In the genomic region with DNA sequence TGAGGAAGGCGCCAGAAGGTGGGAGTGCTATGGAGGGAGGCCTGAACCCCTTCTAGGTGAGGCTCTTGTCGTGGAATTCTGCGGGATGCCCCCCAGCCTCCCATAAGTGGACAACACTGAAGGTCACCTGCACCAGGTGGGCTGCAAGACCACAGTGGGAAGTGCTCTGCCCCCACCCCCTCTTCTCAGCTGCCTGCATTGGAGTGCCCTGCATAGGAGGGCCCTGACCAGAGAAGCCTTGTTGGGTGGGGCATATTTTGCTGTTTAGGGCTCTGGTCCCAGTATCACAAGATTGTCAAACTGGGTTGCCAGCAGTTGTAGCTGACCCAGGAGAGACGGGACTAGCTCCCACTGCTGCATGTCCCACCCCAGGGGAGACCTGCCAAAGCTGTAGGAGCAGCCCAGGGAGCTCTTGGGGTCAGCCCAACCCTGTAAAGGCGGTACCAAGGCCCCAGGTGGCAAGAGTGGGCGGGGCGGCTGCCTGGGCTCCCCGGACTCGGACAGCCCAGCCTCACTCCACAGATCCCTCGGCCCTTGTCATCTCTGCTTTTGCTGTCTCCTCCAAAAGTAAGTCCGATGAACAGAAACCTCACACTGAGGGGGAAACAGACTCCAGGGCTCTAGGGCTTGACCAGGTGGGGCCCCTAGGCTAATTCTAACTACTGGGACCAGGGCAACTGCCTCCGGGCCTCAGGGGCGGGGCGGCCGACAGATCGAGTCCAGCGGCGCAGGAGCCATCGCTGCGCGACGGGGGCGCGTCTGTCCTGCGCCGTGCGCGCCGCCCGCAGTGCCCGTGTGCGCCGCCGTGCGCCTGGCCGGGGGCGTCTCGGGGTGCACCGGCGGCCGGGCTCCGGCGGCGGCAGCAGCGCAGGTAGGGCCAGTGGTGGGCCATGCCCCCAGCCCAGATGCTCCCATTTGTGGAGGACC, we compare ENCODE assay signal across 8 mouse cellular contexts. TPM values are rescaled to one million over a fixed set of nuclear protein-coding genes. Genes with fewer than 3 reads are reported as not detected.
DNase-seq lines count a peak whose midpoint lies in the region; ATAC-seq and TF ChIP-seq lines count a peak whose summit lies in the region.

TSS of gene Gng13 (plus strand) at position 461 of the 927 bp plus-strand sequence.

- DNase-seq in frontal cortex, postnatal 36 days (ENCODE audit: low spot score in 2 of 2): peak; percentile 43 to 55
- no peak for DNase-seq in frontal cortex, postnatal 14 days (ENCODE audit: low spot score in 2 of 2)
- no peak for DNase-seq in forebrain, embryonic 14.5 days (ENCODE audit: low spot score)
- DNase-seq in kidney, postnatal 25 days: peak; percentile 46 to 65
- DNase-seq in midbrain, embryonic 10.5 days (ENCODE audit: low spot score): peak; percentile 41
- DNase-seq in spleen, adult 12 weeks (ENCODE audit: low spot score): no peak
- DNase-seq in gastrocnemius, postnatal 14 days: no peak

- no peaks in the 10 kb centered on the region for H3K9me3 ChIP-seq in ES-Bruce4 (replicated peaks; ENCODE audit: control insufficient read depth, insufficient read depth, low read length, poor library complexity, severe bottlenecking)
- H3K9me3 ChIP-seq in forebrain, embryonic 14.5 days (replicated peaks; ENCODE audit: control insufficient read depth, low read length): no peaks in the 10 kb centered on the region
- H3K9me3 ChIP-seq in midbrain, embryonic 10.5 days (replicated peaks): no peaks in the 10 kb centered on the region

- WGBS in forebrain, embryonic 14.5 days: 2% methylated on average over 45 of the region's 45 CpGs
- WGBS in midbrain, embryonic 10.5 days: 1% methylated on average over 45 of the region's 45 CpGs

- TF ChIP-seq POLR2A in ES-Bruce4 (IDR thresholded peaks at IDR 0.05; ENCODE audit: insufficient read depth, low read length): no peak

- intact Hi-C loops in gastrocnemius, postnatal 14 days (cut with DNase I; ENCODE audit: low total_unique reads): no loop called here

- TF ChIP-seq EP300 in ES-Bruce4 (IDR thresholded peaks at IDR 0.05; ENCODE audit: insufficient read depth, low read depth, low read length): no peak

- peak within 1 kb of the TSS; percentile 51 for H3K4me3 ChIP-seq in ES-Bruce4 (ENCODE audit: low read depth, low read length)
- H3K4me3 ChIP-seq in forebrain, embryonic 14.5 days (ENCODE audit: low read depth, low read length): peak within 1 kb of the TSS; percentile 24
- H3K4me3 ChIP-seq in midbrain, embryonic 10.5 days: peak within 1 kb of the TSS; percentile 56

- H3K9ac ChIP-seq in ES-Bruce4 (ENCODE audit: low read depth, poor library complexity, severe bottlenecking): peak within 1 kb of the TSS; percentile 49
- peak within 1 kb of the TSS; percentile 48 for H3K9ac ChIP-seq in forebrain, embryonic 14.5 days (ENCODE audit: low read length)

- peaks cover 20% of the 10 kb centered on the region for H3K36me3 ChIP-seq in ES-Bruce4 (ENCODE audit: control insufficient read depth, insufficient read depth, low read length, poor library complexity, severe bottlenecking)
- H3K36me3 ChIP-seq in forebrain, embryonic 14.5 days (ENCODE audit: control insufficient read depth, insufficient read depth, low read length): peaks cover 19% of the 10 kb centered on the region; the same call in 1 of the 2 replicates
- H3K36me3 ChIP-seq in midbrain, embryonic 10.5 days: peaks cover 38% of the 10 kb centered on the region

- H3K27me3 ChIP-seq in ES-Bruce4 (ENCODE audit: control insufficient read depth, insufficient read depth, low read length, poor library complexity, severe bottlenecking): no peaks in the 10 kb centered on the region
- peaks cover 19% of the 10 kb centered on the region for H3K27me3 ChIP-seq in forebrain, embryonic 14.5 days (replicated peaks; ENCODE audit: control insufficient read depth, insufficient read depth, low read length)
- peaks cover 41% of the 10 kb centered on the region for H3K27me3 ChIP-seq in midbrain, embryonic 10.5 days (ENCODE audit: low read depth, poor library complexity, severe bottlenecking)

- peaks cover 10% of the 10 kb centered on the region for H3K4me1 ChIP-seq in ES-Bruce4 (ENCODE audit: control insufficient read depth, insufficient read depth, low read length)
- no peaks in the 10 kb centered on the region for H3K4me1 ChIP-seq in forebrain, embryonic 14.5 days (ENCODE audit: control insufficient read depth, insufficient read depth, low read length)
- peaks cover 29% of the 10 kb centered on the region for H3K4me1 ChIP-seq in midbrain, embryonic 10.5 days

- TF ChIP-seq CTCF in ES-Bruce4 (IDR thresholded peaks at IDR 0.05; ENCODE audit: low read depth, low read length): no peak

- peak within 1 kb of the TSS; percentile 54 for H3K4me2 ChIP-seq in forebrain, embryonic 14.5 days (ENCODE audit: low read length)

- H3K27ac ChIP-seq in ES-Bruce4 (ENCODE audit: insufficient read depth, low read length): no peak within 1 kb of the TSS
- H3K27ac ChIP-seq in forebrain, embryonic 14.5 days (ENCODE audit: low read depth, low read length): no peak within 1 kb of the TSS
- H3K27ac ChIP-seq in midbrain, embryonic 10.5 days (replicated peaks): peak within 1 kb of the TSS; percentile 20

- no peak for ATAC-seq in forebrain, embryonic 14.5 days

RNA-seq across cellular contexts. Expression of gene Gng13, which starts in this region (rescaled TPM):
- polyA plus RNA-seq in ES-Bruce4 (2011; ENCODE audit: insufficient read depth, insufficient read length, low read depth, missing spikeins): 12.4 and 17.3 TPM in 2 replicates
- polyA plus RNA-seq in forebrain, embryonic 14.5 days (2014; fragmentation: Nextera tagmentation; extraction: Ambion mirVana): 2.7 and 7.8 TPM in 2 replicates
- polyA plus RNA-seq in midbrain, embryonic 10.5 days (2016; fragmentation: Nextera tagmentation; extraction: Ambion mirVana): 0.51 and 0.77 TPM in 2 replicates
- not detected for total RNA-seq in gastrocnemius, postnatal 14 days (2021)

Comparison
In these comparisons a context has a peak if more than half of its experiments do, and no peak if none do; other contexts are left out.
1. DNase-seq: peak in frontal cortex, postnatal 36 days (2 of 2) and kidney, postnatal 25 days (2 of 2); none in frontal cortex, postnatal 14 days (0 of 2), forebrain, embryonic 14.5 days (single experiment), spleen, adult 12 weeks (single experiment) and gastrocnemius, postnatal 14 days (single experiment).
2. Peak in DNase-seq, H3K4me3 ChIP-seq and H3K27ac ChIP-seq in midbrain, embryonic 10.5 days; RNA of the gene not detected or under 1 TPM.
3. Peak in every context shown above with its lines, with median percentiles within 50 percentile points of each other: H3K4me3 ChIP-seq.